Mouse (Mus musculus): ENCODE measurements at regions not wholly inside any gene's neighbourhood (a gene's known extent, or its start where the extent isn't known, plus 50 kb on each side); places are given as distances from the start of the nearest gene placed in this dataset.
A peak's percentile ranks its signal among the peaks of the same experiment; 100 is the strongest.

- no peak for DNase-seq
Observed at GRCm38 (mm10) chr13:107692123-107692830, 352.0 kb upstream of the Smim15 start.

- DNase-seq: peak; percentile 14
Observed at GRCm38 (mm10) chr13:107688972-107689371, 355.3 kb upstream of the Smim15 start.

GRCm38 (mm10) chr13:107685231-107685630, 359.0 kb upstream of the Smim15 start:
- no peak for DNase-seq

GRCm38 (mm10) chr13:107683909-107684308, 360.3 kb upstream of the Smim15 start:
- no peak for DNase-seq

- no peak for DNase-seq
Observed at GRCm38 (mm10) chr13:107681719-107682118, 362.5 kb upstream of the Smim15 start.

- no peak for DNase-seq
Observed at GRCm38 (mm10) chr13:107678860-107679259, 365.4 kb upstream of the Smim15 start.

- peak; percentile 37 for DNase-seq
Observed at GRCm38 (mm10) chr13:107677091-107677470, 367.2 kb upstream of the Smim15 start.

- peak; percentile 59 for DNase-seq
Observed at GRCm38 (mm10) chr13:107676310-107677090, 367.7 kb upstream of the Smim15 start.

GRCm38 (mm10) chr13:107672166-107672565, 372.1 kb upstream of the Smim15 start:
- DNase-seq: no peak

GRCm38 (mm10) chr13:107668509-107668908, 375.7 kb upstream of the Smim15 start:
- DNase-seq: no peak

- no peak for DNase-seq
Observed at GRCm38 (mm10) chr13:107665775-107666174, 378.5 kb upstream of the Smim15 start.

- no peak for DNase-seq
Observed at GRCm38 (mm10) chr13:107664197-107664596, 380.0 kb upstream of the Smim15 start.

GRCm38 (mm10) chr13:107663745-107664144, 380.5 kb upstream of the Smim15 start:
- DNase-seq: no peak

GRCm38 (mm10) chr13:107661414-107661813, 382.8 kb upstream of the Smim15 start:
- no peak for DNase-seq

- peak; percentile 15 for DNase-seq
Observed at GRCm38 (mm10) chr13:107645865-107646645, 398.2 kb upstream of the Smim15 start.

GRCm38 (mm10) chr13:107645121-107645864, 399.0 kb upstream of the Smim15 start:
- no peak for DNase-seq

GRCm38 (mm10) chr13:107644705-107645104, 399.5 kb upstream of the Smim15 start:
- no peak for DNase-seq

- peak; percentile 51 for DNase-seq
Observed at GRCm38 (mm10) chr13:107641926-107642657, 402.2 kb upstream of the Smim15 start.

- DNase-seq: no peak
Observed at GRCm38 (mm10) chr13:107639620-107640019, 404.6 kb upstream of the Smim15 start.

- DNase-seq: no peak
Observed at GRCm38 (mm10) chr13:107637269-107637668, 407.0 kb upstream of the Smim15 start.

GRCm38 (mm10) chr13:107635114-107635513, 409.1 kb upstream of the Smim15 start:
- DNase-seq: no peak

- no peak for DNase-seq
Observed at GRCm38 (mm10) chr13:107627073-107627472, 417.2 kb upstream of the Smim15 start.
